Mouse (Mus musculus) CD8-positive naive resting alpha-beta T cell, adult 2 months (primary cell): ENCODE measurements around the gene Cacul1.

Source experiments
- DNase-seq, 2 experiments: peaks; one replicate each; pipeline ENCODE4 v3.0.0; 2022; ENCODE audit warnings: low read depth in 2 of 2, low spot score in 2 of 2

The Cacul1 gene

GRCm38 (mm10) chr19:60531897-60532296, 48.9 kb downstream of the Cacul1 start:
- no peak for DNase-seq

GRCm38 (mm10) chr19:60530171-60530570, 50.7 kb downstream of the Cacul1 start:
- no peak for DNase-seq

DNA sequence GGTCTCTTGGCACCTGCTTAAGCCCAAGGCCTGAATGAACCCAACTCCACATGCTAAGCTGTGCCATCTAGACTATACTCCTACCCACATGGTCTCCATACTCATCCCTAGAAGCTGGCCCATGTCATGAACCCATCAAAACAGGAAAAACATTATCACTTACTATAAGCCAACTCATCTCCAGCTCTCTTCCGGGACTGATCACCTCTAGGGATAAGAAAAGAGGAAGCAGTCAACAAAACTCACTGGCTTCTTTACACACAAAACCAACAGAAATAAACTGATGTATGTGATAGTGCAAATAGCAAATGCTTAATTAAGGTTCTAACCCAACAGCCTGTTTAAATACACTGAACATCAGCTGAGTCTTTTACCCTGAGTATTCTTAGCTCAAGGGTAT, 51.5 kb downstream of the Cacul1 start:
- no peak for DNase-seq

DNA sequence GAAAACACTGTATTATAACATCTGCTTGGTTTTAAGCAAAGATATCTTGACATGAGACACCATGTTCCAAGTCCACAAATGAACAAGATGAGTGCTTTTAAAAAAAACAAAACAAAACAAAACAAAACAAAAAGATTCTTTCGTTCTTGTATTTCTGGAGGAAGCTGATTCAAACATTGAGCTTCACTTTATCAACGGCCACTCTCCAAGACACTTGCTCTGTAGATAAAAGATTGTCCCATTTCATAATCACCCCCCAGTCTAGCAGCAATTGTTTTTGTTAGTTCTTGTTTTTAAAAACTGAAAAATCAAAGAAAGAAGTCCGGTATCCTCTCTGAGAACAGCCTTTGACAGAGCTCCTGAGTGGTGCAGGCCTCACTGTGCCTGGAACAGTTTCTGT, 52.2 kb downstream of the Cacul1 start:
- no peak for DNase-seq

DNA sequence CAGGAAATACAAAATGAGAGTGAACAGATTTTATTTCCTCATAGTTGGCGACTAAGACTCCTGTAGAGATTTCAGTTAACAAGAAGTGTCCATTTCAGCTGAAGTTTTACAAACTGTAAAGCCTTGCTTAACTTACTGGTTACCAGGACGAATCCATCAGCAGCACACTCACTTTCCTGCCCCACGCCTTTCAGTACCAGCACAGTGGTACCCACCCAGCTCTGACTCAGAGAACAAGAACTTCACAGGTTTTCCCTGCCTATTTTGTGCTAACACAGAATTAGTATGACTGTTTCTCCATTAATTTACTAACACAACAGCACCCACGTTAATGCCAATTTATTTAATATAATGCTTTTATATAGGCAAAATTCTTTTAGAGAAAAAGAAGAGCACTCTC, 53.9 kb downstream of the Cacul1 start:
- DNase-seq, result no peak

DNA sequence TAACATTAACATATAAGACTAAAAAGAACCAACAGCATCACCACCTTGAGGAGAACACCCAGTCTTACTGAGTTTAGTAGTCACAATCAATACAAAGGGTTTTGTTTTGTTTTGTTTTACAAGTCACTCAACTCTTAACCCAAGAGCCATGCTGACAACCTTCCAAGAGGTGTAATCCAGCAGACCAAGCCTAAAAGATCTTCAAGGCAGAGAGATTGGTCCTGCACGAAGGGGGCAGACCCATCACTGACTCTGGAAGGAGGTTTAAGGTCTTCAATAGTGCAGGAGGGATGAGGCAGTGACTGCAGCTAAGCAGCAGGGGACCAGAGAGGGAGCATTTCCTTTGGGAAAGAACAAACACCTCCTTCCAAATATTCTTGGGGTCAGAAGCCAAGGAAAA, 55.7 kb downstream of the Cacul1 start:
- DNase-seq, result no peak

- DNase-seq, result no peak
These were observed 56.1 kb downstream of the Cacul1 start for GRCm38 (mm10) chr19:60524678-60525077.

- no peak for DNase-seq
These were observed 60.7 kb downstream of the Cacul1 start for GRCm38 (mm10) chr19:60520131-60520530.

GRCm38 (mm10) chr19:60515064-60515463, 65.8 kb downstream of the Cacul1 start:
- DNase-seq, result no peak

DNA sequence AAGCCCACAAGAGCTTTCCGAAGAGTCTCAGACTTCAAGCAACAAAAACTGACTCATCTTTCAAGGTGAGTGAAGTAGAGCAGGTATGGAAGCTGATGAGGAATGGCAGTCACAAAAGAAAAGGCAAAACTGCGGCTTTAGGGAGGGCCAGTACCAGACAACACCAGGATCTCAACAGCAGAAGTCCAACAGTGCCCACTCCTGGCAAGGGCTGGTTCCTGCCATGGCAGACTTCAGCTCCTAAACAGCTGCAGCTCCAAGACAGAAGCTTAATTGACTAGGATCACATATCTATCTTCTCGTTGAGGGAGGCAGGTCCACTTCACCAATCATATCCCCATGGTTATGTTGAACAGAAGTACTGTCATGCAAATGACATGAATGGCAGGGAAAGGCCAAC, 67.4 kb downstream of the Cacul1 start:
- no peak for DNase-seq

DNA sequence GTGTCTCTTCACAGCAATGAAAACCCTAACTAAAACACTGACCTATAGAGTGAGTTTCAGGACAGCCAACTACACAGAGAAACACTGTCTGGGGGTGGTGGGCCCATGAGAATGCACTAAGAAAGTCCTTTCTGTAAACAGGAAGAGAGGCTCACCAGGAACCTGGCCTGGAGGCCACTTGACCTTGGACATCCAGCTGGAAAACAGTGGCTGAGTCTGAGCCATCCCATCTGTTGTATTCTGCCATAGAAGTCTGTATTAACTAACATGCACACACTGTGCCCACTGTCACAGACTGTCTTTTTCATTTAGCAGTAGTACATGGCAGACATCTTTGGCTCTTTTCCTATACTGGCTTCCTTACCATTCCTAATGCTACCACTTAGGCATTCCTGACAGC, 80.6 kb downstream of the Cacul1 start:
- DNase-seq, result no peak

GRCm38 (mm10) chr19:60497171-60497570, 83.7 kb downstream of the Cacul1 start:
- DNase-seq, result no peak

DNA sequence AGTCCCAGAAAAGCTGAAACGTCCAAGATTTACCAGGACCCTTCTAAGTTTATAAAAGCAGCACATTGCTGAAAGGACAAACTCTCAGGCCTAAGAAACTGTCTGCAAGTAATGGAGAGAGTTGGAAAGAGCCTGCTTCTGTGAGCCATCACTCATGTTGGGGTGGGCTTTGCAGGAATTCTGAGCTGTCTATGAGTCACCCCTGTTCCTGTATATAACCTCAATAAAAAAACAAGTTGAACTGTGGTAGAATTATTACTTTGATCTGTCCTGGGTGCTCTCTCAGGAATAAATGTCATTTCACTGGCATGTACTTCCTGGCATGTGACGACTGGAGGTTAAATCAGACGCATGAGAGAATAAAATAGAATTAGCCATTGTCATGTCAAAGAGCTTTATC, 85.1 kb downstream of the Cacul1 start:
- no peak for DNase-seq

- DNase-seq, result no peak
These were observed 91.3 kb downstream of the Cacul1 start for GRCm38 (mm10) chr19:60489566-60489965.

- DNase-seq, result no peak
These were observed 95.6 kb downstream of the Cacul1 start for GRCm38 (mm10) chr19:60485261-60485660.

- DNase-seq, result no peak
These were observed 102.0 kb downstream of the Cacul1 start for GRCm38 (mm10) chr19:60478859-60479258.

DNA sequence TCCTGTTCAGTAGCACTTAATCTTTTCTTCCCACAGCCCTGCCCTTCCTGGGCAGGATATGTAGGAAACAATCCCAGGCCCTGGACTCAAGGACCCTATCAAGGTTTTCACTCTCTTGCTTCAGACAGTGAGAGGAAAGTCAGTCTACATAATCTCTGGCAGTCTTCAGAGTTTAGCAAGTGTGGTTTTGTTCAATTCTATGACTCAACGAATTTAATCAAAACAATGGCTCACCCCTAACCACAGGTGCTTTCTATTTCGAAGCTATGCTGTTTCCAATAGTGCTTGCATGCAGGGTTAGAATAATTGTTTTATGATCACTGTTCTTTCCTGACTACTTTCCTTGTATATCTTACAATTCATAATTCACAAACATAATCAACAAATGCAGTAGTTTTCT, 103.0 kb downstream of the Cacul1 start:
- DNase-seq, result no peak
